Mouse (Mus musculus): ENCODE data around the gene Sspn. TPM values are rescaled to one million over a fixed set of nuclear protein-coding genes. Genes with fewer than 3 reads are reported as not detected.

The Sspn gene
- polyA plus RNA-seq, 3 experiments from 2014 or later, result 0.09 TPM; not detected in 2

Other genes with a start within 250 kb of the Sspn start
- under 1 TPM in 1 of 3 experiments, not detected in 2; 0.40 TPM for gene Rassf8, start 184.9 kb upstream of the Sspn start, polyA plus RNA-seq (2017; shearing (Covaris generic))
- gene Bhlhe41, start 66.1 kb upstream of the Sspn start, polyA plus RNA-seq (2017; shearing (Covaris generic)), result under 1 TPM; 0.11 to 0.44 (median 0.35) TPM